Mouse (Mus musculus): ENCODE data around the gene Gm11985.

GRCm38 (mm10) chr11:7213161-7213500, 24.8 kb upstream of the Gm11985 start:
- TF ChIP-seq POLR2A (IDR thresholded peaks at IDR 0.05; ENCODE audit: insufficient read depth, low read depth, low read length) (no peak), CTCF (IDR thresholded peaks at IDR 0.05) (no peak)
